Mouse (Mus musculus): ENCODE measurements around the gene Gdf2.

- TF ChIP-seq POLR2A (IDR thresholded peaks at IDR 0.05; ENCODE audit: borderline replicate concordance, insufficient read depth, low read length) (no peak), CTCF (IDR thresholded peaks at IDR 0.05; ENCODE audit: borderline replicate concordance, insufficient read depth, low read depth, low read length) (no peak)
These were observed 9.0 kb upstream of the Gdf2 start for GRCm38 (mm10) chr14:33931853-33932252.

All from cerebellum, adult 2 months (tissue).